Mouse (Mus musculus) limb, embryonic 14.5 days (tissue): ENCODE results near the gene Add2. TPM values are rescaled to one million over a fixed set of nuclear protein-coding genes. Genes with fewer than 3 reads are reported as not detected.

Experiments
- ATAC-seq: fragments of 200-750 bp; cut with Nextera tagmentation; 2 replicates; pipeline ENCODE4 v1.8.0; 2017; ENCODE audit warnings: low read depth, moderate number of reproducible peaks, moderate TSS enrichment; ENCODE audit not compliant: low FRiP score
- DNase-seq: peaks from one replicate; pipeline ENCODE4 v3.0.0-alpha.2; 2015; ENCODE audit warnings: low spot score
- H3K27ac ChIP-seq: fragments of 300-500 bp; sonication (generic); replicated peaks from 2 replicates; pipeline ENCODE4 v1.5.1; 2014; ENCODE audit warnings: low read depth, mild to moderate bottlenecking, low read length, moderate library complexity, mixed read lengths
- H3K27me3 ChIP-seq: fragments of 300-500 bp; sonication (generic); 2 replicates; pipeline ENCODE4 v1.6.1; 2014; ENCODE audit warnings: low read length, mixed read lengths; ENCODE audit not compliant: control insufficient read depth, insufficient read depth
- H3K36me3 ChIP-seq: fragments of 300-500 bp; sonication (generic); 2 replicates; pipeline ENCODE4 v1.6.1; 2014; ENCODE audit warnings: mild to moderate bottlenecking, low read length, moderate library complexity, mixed read lengths; ENCODE audit not compliant: control insufficient read depth, insufficient read depth
- H3K4me1 ChIP-seq: fragments of 300-500 bp; sonication (generic); 2 replicates; pipeline ENCODE4 v1.6.1; 2014; ENCODE audit warnings: antibody characterized with exemption, low read length, mixed read lengths; ENCODE audit not compliant: control insufficient read depth, insufficient read depth
- H3K4me2 ChIP-seq: fragments of 300-500 bp; sonication (generic); replicated peaks from 2 replicates; pipeline ENCODE4 v1.6.1; 2014; ENCODE audit warnings: low read depth, mild to moderate bottlenecking, low read length, moderate library complexity; ENCODE audit not compliant: severe bottlenecking
- H3K4me3 ChIP-seq: fragments of 300-500 bp; sonication (generic); replicated peaks from 2 replicates; pipeline ENCODE4 v1.5.1; 2014; ENCODE audit warnings: low read length
- H3K9ac ChIP-seq: fragments of 300-500 bp; sonication (generic); 2 replicates; pipeline ENCODE4 v1.6.1; 2014; ENCODE audit warnings: mild to moderate bottlenecking, low read depth, low read length, moderate library complexity; ENCODE audit not compliant: severe bottlenecking
- H3K9me3 ChIP-seq: fragments of 300-500 bp; sonication (generic); 2 replicates; pipeline ENCODE4 v1.6.1; 2016; ENCODE audit warnings: low read length; ENCODE audit not compliant: control insufficient read depth
- POLR2A ChIP-seq: fragments of 200-500 bp; IDR thresholded peaks from 2 replicates; pipeline ENCODE4 v1.8.0; 2012; ENCODE audit warnings: inconsistent platforms, mild to moderate bottlenecking, moderate library complexity, borderline replicate concordance; ENCODE audit not compliant: insufficient read depth, insufficient read length; ENCODE audit errors: extremely low read depth
- WGBS: fragments of 180-500 bp; shearing (Covaris S2); extraction: QIAGEN DNeasy Blood & Tissue Kit; methylation state at CpG from one replicate; pipeline ENCODE4 v1.1.7; 2014; 5-methylcytosine and 5-hydroxymethylcytosine counted together
- polyA plus RNA-seq, 2 experiments: library from polyadenylated mRNA; depleted of rRNA in 1 of 2; stranded (reverse) in 1 of 2; unstranded in 1 of 2; fragments of >200 nt; fragmentation: Nextera tagmentation in 1 of 2; extraction: Ambion mirVana in 1 of 2; gene quantifications; 2 replicates each; pipeline versions ENCODE4 v1.2.1 to v1.2.3; 2012 to 2014

The Add2 gene
- polyA plus RNA-seq, 2 experiments, result 1.4 to 2.6 TPM

DNA sequence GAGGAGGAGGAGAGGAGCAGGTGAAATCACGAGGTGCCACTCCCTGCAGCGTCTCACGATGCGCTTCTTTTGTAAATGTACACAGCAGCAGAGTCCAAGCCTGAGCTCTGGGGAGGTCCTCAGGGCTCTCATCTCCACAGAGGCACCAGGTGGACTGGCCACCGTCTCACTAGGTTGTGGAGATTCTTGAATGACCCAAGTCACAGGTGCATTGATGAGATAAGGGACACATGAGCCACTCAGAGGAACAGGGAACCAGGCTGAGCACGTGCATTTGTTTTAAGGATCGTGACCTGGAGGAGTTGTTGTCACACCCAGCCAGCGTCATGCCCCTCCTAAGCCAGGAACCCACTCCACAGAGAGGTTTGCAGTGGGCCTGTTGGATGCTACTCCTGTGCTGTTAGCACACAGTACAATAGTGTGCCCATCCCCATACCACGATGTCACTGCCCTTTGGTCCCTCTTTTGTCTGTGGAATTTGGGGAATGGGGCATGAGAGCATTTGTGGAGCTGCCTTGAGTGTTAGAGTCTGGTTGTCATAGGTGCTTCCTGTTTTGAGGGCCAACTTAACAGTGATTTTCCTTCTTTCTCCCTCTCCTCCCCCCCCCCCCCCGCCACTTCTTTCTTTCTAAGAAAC, 65.8 kb downstream of the Add2 start:
- Histone ChIP-seq H3K9me3 (no peaks in the 10 kb centered on the region), H3K27me3 (no peaks in the 10 kb centered on the region), H3K27ac (no peak overlapping the region), H3K36me3 (no peaks in the 10 kb centered on the region), H3K4me2 (no peak overlapping the region), H3K4me1 (no peaks in the 10 kb centered on the region), H3K4me3 (no peak overlapping the region), H3K9ac (no peak overlapping the region)
- DNase-seq (no peak), ATAC-seq (no peak)
- 85% methylated on average over 9 of the region's 10 CpGs for WGBS
- TF ChIP-seq POLR2A, result no peak

DNA sequence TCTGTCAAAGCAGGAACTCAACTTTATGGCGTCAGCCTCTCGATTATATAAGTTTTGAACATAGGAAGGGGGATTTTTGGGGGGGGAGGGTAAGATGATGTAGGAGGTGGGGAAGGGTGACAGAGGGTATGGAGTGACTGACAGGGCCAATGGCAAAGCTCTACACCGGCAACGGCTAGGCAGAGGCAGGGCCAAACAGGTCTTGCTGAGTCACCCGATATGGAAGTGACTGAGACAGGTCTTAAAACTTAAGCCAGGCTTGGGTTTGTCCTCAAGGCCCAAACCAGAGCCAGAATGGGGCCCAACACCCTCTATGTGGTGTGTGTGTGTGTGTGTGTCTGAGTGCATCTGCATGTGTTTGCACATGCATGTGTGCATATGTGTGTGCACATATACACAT, 67.0 kb downstream of the Add2 start:
- Histone ChIP-seq H3K27me3 (no peaks in the 10 kb centered on the region), H3K4me3 (no peak overlapping the region), H3K36me3 (no peaks in the 10 kb centered on the region), H3K4me1 (no peaks in the 10 kb centered on the region), H3K27ac (no peak overlapping the region), H3K9ac (no peak overlapping the region), H3K9me3 (no peaks in the 10 kb centered on the region), H3K4me2 (no peak overlapping the region)
- TF ChIP-seq POLR2A, result no peak
- WGBS, result 80% methylated on average over 5 of the region's 5 CpGs
- DNase-seq (no peak), ATAC-seq (no peak)

DNA sequence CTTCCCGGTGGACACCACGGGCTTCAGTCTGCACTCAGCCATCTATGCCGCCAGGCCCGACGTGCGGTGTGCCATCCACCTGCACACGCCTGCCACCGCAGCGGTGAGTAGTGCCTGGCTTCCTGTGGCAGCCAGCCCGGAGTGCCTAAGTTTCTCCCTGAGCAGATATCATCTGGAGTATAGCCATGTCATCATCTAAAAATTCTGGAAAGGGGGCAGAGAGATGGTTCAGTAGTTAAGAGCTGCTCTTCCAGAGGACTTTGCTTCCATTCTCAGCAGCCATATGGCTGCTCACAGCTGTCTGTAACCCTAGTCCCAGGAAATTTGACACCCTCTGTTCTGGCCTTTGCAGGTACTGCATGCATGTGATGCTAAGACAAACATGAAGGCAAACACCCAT, 68.3 kb downstream of the Add2 start:
- H3K27ac ChIP-seq, result no peak overlapping the region
- no peak overlapping the region for H3K9ac ChIP-seq
- H3K4me1 ChIP-seq, result no peaks in the 10 kb centered on the region
- no peak overlapping the region for H3K4me3 ChIP-seq
- no peaks in the 10 kb centered on the region for H3K36me3 ChIP-seq
- ATAC-seq, result no peak
- H3K27me3 ChIP-seq, result no peaks in the 10 kb centered on the region
- H3K4me2 ChIP-seq, result no peak overlapping the region
- 73% methylated on average over 10 of the region's 10 CpGs for WGBS
- TF ChIP-seq POLR2A, result no peak
- DNase-seq, result no peak
- H3K9me3 ChIP-seq, result no peaks in the 10 kb centered on the region

DNA sequence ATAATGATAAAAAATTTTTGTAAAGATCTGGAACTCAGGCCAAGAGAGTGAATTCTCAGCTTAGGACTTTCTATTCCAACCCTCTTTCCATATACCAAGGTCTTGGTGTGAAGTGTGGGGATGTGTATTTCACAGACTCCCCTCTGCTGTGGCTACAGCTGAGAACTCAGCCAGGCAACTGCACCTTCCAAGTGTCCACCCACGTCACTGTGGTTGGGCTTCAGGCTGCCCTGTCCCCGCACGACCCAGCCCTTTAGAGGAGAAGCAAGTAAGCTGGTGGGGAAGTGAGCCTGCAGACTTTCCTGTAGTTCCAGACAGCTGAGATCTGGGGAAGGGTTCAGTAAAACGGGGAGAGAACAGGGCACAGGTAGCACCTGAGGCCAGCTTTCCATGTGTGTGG, 68.7 kb downstream of the Add2 start:
- ATAC-seq, result no peak
- H3K4me3 ChIP-seq, result no peak overlapping the region
- no peak for DNase-seq
- no peak overlapping the region for H3K4me2 ChIP-seq
- H3K9me3 ChIP-seq, result no peaks in the 10 kb centered on the region
- H3K27ac ChIP-seq, result no peak overlapping the region
- no peaks in the 10 kb centered on the region for H3K27me3 ChIP-seq
- 55% methylated on average over 4 of the region's 4 CpGs for WGBS
- no peak overlapping the region for H3K9ac ChIP-seq
- no peaks in the 10 kb centered on the region for H3K36me3 ChIP-seq
- TF ChIP-seq POLR2A, result no peak
- H3K4me1 ChIP-seq, result no peaks in the 10 kb centered on the region

DNA sequence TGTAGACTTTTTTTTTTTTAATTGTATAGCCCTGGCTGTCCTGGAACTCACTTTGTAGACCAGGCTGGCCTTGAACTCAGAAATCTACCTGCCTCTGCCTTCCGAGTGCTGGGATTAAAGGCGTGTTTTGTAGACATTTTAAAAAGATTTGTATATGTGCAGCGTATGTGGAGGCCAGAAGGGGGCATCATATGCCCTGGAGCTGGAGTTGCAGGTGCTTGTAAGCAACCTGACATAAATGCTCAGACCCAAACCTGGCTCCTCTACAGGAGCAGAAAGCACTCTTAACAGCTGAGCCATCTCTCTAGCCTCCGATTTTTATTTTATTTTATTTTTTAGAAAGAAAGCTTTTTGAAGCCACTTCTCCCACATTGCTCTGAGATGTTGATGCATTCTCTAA, 70.5 kb downstream of the Add2 start:
- no peak overlapping the region for H3K4me3 ChIP-seq
- no peaks in the 10 kb centered on the region for H3K27me3 ChIP-seq
- 73% methylated on average over 4 of the region's 4 CpGs for WGBS
- no peak for TF ChIP-seq POLR2A
- no peak overlapping the region for H3K9ac ChIP-seq
- no peak for ATAC-seq
- H3K9me3 ChIP-seq, result no peaks in the 10 kb centered on the region
- DNase-seq, result no peak
- H3K4me2 ChIP-seq, result no peak overlapping the region
- no peaks in the 10 kb centered on the region for H3K4me1 ChIP-seq
- no peaks in the 10 kb centered on the region for H3K36me3 ChIP-seq
- no peak overlapping the region for H3K27ac ChIP-seq

DNA sequence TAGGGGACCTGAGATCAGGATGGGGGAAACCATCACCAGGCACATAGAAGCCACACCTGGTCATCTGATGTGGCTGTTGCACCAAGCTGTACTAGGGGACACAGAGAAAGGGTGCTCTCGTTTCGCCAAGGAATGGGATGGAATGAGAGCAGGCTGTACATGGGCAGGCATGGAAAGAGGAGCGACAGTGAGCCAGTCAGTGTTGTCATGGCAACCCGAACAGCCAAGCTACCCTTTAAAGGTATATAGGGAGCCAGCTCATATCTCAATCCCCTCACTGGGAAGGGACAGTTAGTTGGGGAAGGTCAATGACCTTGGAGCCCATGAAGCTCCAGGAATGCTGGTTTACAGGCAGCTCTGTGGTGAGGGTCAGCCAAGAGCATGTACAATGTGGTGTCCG, 73.0 kb downstream of the Add2 start:
- DNase-seq (no peak), ATAC-seq (no peak)
- Histone ChIP-seq H3K4me3 (no peak overlapping the region), H3K27ac (no peak overlapping the region), H3K9ac (no peak overlapping the region), H3K36me3 (no peaks in the 10 kb centered on the region), H3K27me3 (no peaks in the 10 kb centered on the region), H3K4me1 (no peaks in the 10 kb centered on the region), H3K9me3 (no peaks in the 10 kb centered on the region), H3K4me2 (no peak overlapping the region)
- no peak for TF ChIP-seq POLR2A
- 69% methylated on average over 5 of the region's 5 CpGs for WGBS
